Mouse (Mus musculus): ENCODE data around the gene Aoah.

GRCm38 (mm10) chr13:20939099-20939498, 145.2 kb downstream of the Aoah start:
- no peak for TF ChIP-seq CTCF (conservative IDR thresholded peaks at IDR 0.05; ENCODE audit: low read length)
- no peak for TF ChIP-seq NANOG (IDR thresholded peaks at IDR 0.05; ENCODE audit: borderline replicate concordance, low read length)

All from E14TG2a.4 (cell line).